Mouse (Mus musculus): ENCODE measurements around the gene Grin3a.

DNA sequence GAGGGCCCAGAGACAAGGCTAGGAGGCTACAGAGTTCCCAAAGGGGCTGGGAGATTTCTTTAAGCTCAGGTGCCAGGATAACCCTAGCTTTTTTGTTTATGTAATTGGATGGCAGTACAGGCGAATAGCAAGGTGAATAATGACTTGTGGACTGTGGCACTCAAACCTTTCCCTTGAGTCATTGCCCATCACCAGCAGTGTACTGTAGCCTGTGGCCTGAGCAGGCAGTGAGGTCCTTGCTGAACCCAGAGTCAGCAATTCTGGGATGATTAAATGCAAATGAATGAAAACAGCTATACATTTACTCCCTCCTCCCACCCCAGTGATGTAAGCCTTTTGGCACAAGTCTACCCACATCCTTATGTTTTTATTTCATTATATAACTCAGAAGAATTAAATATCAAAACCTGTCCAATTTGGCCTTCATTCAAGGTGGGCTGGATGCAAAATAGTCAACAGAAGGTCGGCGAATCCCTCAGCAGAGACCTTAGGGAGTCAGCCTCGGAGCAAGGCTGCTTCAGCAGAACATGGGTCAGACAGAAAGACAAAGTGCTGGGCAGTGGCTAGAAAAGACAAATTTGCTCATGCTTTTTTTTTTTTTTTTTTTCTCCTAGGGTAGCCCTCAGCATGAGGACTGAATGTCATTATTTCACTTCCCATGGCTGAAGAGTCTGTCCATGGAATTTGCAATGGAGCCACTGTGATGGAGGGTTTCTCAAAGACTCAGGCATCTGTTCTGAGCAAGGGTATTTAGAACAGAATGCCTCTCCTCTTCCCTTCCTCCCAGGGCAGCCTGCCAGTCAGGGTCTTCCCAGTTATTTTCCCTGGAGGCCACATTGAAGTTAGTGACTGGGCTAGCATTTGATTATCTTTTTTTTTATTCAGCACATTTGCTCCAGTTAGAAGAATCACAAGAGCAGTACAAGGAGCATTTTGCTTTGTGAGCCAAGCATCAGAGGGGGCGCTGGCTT, 104.5 kb downstream of the Grin3a start:
- no peak for TF ChIP-seq GATA1 (IDR thresholded peaks at IDR 0.05; ENCODE audit: borderline replicate concordance, low read length)
- TF ChIP-seq FLI1 (IDR thresholded peaks at IDR 0.05; ENCODE audit: low read length) = no peak
